Mouse (Mus musculus) mouse trophoblast stem cell (cell line): ENCODE results near the gene Slc46a3.

Experiments used
- in situ Hi-C, 2 experiments: fragments of 300-500 bp; cut with MseI, MboI; formaldehyde crosslinking; loops; 2 replicates in 1 of 2; 3 replicates in 1 of 2; pipeline ENCODE4 v1.15.1; 2025

Gene Slc46a3

DNA sequence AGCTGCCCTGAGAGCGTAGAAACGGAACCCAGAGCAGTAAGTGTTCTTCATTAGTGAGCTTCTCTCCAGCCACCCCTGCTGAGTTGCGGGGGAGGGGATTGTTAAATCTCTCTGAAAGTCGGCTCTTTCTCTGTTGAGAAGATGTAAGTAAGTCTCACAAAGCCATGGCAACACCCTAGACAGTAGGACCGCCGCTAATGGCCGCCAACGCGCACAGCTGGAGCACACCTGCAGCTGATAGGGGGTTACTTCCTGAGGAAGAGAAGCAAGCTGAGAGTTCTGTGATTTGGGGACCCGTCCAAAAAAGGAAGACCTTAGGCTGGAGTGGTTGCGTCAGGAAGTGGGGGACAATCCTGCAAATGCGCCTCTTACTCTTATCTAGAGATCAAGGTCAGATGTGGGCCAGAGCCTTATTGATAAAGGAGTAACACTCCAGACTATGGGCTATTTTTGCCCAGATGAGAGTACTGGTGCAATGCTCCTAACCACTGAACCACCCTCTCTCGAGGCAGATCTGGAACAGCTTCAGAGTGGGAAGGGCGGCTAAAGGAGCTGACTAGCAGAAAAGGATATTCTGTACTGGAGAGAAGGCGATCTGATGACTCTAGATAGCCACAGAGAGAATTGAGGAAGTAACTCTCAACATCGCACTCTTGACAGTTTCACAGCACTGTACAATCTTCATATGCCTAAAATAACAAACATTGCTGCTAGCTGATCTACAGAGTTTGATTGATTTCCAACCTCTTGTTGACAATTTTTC, 1.0 kb upstream of the Slc46a3 start:
- in situ Hi-C loops, result no loop called here

DNA sequence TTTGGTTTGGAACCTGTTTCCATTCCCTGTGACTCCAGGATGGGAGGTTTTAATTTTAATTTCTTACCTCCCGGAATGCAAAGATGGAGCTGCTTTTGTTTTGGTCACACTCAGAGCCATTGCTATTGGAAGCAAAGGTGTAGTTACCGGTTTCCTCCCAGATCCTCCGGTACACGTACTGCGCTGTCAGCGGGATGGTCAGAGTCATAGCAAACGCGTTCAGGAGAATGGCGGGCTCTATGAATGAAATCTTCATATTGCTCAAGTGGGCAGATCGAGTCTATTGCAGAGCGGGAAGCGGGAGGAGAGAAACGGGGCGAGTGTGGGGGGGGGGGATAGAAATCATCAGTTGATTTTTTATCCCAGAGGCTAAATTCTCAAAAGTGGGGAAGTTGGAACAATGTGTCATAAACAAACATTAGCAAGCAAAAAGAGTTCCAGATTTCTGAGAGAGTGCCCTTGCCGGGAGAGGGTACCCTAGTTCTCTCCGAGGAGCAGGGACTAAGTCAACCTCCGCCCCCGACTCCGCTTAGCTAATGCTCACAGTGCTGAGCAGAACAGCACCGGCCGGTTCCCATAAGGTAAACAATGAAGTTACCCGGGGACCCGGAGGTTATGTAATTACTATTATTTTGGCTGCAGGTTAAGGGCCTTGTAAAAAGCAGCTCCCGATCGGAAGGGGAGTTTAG, 705 bp downstream of the Slc46a3 start:
- in situ Hi-C loops, result no loop called here

DNA sequence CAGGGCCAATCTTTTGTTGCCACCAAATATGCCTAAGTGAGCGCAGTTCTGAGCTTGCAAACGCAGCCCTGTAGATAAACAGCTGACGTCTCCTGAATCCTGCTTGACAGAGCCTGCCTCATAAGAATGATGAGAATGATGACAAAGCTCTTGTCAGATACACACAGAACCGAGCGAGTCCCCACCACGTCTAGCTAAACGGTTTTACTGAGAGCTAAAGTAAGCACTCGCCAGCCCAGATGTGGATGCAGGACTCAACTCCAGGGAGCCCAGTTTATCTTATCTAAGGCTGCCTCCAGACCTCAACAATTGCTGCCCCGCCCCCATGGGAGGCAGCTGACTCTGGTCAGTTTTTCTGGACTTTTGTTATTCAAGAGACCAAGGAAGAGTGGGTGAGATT, 1.5 kb downstream of the Slc46a3 start:
- in situ Hi-C loops, result no loop called here

DNA sequence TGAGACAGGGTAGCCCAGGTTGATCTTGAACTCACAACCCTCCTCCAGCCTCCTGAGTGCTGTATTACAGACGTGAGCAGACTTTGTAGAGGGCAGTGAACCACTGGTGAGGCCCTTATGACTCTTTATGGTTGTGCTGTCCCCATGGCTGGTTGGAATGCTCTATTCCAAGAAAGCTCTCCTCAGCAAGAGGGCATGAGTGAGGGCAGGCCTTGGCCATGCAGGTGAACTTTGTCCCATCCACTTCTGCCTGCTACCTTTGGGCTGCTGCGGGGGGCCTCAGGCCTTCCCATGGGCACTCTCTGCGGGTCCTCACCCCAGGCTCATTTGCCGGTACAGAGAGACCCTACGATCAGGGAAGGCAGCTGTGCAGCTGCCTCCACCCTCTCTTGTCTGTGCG, 1.9 kb downstream of the Slc46a3 start:
- in situ Hi-C loops, result no loop called here

DNA sequence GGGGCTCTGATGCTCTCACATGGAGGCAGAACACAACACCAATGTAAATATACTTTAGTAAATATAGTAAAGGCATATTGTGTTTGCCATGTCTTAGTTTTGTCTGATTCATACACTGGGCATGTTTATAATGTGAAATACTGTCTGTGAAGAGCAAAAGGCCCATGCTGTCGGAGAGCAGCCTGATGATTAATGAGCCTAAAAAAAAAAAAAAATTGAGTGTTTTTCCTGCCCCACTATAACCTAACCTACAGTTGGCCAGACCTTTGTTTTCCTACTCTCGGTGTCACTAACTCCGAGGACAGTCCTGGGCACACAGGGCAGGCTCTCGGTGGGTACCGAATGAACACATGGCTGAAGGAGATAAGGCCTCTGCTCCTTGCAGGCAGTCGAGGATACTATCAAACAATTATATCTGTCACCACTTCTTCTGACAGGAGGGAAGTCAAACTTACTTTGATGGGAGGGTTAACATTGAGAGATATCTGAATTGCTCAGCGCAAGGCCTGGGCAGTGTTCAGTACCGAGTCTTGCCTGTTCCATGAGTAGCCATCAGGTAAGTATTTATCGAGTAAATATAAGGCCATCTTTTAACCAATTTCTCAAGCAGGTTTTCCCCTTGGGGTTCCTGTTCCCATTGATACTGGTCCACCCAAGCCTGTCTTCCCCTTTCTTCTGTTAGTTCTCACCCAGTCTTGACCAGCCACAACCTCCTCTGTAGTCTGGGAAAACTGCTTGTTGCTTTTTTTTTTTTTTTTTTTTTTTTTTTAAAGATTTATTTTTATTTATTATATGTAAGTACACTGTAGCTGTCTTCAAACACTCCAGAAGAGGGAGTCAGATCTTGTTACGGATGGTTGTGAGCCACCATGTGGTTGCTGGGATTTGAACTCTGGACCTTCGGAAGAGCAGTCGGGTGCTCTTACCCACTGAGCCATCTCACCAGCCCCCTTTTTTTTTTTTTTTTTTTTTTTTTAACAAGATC, 6.0 kb downstream of the Slc46a3 start:
- in situ Hi-C loops, result no loop called here

DNA sequence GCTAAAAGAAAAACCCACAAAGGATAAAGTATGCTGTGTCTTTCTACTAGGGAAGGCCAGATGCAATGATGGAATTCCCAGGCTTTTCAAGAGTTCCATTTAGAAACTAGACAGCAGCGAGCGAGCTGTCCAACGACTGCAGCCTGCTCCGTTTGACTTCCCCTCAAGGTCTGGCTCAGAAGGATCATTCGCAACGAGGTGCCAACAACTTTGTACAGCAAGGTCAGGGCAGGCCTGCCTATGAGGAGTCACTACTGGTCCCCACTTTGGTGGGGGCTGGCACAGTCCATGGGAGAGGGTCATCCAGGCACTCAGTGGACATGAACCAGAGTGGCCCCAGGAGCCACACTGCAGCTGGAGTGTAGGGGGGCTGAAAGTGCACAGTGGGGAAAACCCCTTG, 11.0 kb downstream of the Slc46a3 start:
- in situ Hi-C loops, result no loop called here

DNA sequence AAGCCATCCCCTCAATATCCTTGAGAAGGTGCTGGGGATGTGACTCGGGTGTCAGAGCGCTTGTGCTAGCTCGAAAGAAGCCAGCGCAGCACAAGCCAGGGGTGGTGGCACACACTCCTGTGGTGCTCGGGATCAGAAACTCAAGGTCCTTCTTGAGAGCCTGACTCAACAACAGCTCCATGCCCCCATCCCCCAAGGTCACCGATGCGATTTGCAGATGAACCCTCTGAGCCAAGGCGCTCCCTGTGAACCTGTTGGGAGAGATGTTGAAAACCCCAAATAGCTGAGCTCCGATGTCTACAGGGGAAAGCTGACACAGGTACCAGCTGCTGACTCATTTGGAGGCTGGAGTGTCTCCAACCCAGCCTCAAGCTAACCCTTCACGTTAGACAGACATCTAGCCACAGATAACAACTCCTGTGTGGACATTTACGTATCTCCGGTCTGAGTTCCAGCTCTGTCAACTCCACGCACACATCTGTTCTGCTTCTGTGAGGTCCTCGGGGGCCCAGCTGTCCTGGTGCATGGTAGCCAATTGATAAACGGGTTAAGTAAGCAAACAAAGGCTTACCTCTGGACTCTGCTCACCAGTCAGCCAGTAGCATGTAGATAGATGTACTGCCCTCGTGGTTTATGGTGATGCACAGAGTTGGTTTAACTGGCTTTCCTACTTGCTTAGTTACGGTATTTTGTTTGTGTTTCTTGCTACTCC, 14.5 kb downstream of the Slc46a3 start:
- in situ Hi-C loops, result no loop called here

DNA sequence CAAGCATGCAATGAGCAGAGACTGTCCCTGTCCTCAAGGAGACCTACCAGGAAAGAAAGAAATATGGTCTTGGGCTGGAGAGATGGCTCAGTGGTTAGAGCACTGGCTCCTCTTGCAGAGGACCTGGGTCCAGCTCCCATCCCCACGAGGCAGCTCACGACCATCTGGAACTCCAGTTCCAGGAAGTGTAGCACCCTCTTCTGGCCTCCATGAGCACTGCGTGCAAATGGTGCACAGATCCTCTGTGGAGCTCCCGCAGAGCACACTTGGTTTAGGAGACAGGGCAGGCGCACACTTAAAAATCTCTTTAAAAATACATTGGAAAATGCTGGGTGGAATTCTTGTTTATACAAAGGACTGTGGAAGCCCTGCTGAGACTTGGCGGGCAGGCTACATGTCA, 17.1 kb downstream of the Slc46a3 start:
- in situ Hi-C loops, result no loop called here

DNA sequence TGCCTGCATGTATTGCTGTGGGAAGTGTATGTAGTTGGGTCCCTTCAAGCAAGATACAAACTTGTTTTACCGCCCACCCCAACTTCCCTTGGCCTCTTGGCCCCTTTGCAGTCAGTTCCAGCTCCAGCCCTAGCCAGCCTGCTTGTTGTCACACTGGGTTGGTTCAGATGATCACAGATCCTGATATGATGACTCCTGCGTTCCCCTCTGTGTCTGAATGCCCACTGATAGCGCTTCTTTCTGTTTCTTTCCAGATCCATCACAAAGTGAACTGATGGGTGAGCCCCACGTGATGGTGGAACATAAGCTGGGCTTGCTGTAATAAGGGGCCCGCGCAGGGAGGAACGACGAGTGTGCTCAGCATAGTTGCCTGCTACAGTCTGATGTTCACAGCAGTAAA, 19.4 kb downstream of the Slc46a3 start:
- in situ Hi-C loops, result no loop called here

DNA sequence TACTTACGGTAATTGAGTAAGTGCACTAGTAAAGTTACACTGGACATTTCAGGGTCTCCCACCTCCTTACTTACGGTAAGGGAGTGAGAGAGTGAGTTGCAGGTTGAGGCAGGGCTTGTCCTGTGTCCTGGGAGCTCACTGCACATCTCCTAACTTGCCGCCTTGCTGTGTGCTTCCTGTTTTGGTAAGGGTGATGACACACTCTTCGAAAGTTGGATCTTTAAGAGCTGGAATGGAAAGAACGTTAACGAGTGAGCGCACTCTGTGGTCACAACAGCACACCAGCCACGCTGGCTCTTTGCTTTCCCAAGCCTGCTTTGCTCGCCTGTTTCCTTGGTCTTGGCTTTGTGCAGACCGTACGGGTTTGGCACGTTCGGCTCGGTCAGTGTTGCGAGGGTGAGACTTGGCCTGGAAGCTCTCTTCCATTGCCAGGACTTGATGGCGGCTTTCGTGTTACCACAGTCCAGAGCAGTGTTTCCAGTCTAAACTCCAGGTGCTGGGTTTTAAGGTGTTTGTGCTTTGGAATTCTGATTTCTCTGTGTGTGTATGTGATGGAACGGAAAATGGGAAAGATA, 20.0 kb downstream of the Slc46a3 start:
- in situ Hi-C loops, result no loop called here

DNA sequence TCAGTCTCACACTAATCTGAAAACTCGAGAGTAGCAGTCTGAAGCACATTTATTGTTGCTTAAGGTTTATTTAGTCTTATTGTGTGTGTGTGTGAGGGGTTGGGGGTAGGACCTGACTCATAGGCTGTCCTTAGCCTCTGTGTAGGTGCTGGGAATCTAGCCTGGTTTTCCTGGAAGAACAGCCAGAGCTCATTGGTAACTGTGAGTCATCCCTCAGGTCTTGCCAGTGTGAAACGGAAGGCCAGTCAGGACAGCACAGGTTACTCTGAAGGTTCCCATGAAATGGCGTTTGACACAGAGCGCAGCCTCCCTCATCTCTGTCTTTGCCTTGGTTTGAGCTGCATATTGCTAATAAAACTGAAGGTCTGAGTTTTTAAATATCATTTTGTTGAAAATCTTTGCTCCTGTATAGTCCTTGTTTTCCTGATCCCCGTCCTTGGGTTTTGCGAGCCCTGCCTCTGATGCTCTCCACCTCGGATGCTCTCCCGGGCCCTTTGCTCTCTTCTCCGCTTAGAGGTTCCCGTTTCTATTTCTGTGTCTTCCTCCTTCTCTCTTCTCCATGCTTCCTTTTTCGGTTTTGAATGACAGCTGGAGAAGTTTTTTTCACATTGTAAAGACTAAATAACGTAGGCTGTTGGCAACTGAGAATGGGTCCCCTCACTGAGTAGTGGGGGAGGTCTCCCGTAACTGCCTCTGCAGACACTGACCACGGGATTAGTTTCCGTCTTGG, 23.4 kb downstream of the Slc46a3 start:
- in situ Hi-C loops, result no loop called here

DNA sequence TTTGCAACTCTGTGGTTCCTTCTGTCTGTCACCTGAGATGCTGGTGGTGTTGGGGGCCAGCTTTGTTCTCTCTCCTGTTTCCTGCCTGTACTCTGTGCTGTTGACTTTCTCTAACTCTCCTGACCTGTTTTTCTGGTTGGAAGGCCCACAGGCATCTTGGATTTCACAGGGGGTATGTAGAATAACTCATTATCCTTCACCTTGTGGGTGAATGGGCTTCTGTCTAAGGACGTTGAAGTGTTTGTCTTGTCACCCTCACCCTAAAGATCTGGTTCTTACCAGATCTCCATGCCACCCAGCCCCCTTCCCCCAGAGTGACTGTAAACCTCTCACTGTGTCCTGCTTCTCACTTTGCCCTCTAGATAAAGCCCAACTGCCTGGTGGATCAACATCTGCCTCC, 24.3 kb downstream of the Slc46a3 start:
- in situ Hi-C loops, result no loop called here

DNA sequence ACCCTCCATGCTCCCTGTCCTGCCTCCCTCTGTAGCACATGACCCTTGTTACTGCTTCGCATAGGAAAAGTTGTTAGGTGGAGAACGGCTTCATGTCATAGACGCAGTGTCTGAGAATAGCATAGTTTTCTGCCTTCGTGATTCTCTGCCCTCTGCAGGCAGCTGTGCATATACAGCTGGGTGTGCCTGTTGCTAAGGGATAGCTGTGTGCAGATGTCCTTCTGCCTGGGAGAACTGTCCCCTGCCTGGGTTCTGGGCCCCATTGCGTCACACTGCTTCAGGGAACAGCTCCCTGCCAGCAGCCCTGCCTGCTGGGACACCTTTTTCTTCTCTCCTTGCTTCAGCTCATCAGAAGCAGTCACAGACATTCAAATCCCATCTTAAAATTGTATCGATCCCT, 25.0 kb downstream of the Slc46a3 start:
- in situ Hi-C loops, result no loop called here

DNA sequence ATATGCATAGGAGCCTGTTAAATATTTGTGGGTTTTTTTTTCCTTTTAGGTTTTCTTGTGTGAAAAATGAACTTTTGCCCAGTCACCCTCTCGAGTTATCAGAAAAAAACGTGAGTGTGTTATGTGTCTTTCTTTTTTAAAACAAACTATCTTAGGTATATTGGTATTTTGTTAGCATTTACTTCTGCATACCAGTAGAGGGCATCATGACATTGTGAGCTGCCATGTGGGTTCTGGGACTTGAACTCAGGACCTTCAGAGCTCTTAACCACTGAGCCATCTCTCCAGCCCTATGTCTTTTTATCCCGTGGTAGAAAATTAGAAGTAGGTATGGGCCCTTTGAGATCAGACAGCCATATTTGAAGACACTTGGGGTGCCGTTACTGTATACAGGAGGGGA, 25.9 kb downstream of the Slc46a3 start:
- in situ Hi-C loops, result no loop called here

DNA sequence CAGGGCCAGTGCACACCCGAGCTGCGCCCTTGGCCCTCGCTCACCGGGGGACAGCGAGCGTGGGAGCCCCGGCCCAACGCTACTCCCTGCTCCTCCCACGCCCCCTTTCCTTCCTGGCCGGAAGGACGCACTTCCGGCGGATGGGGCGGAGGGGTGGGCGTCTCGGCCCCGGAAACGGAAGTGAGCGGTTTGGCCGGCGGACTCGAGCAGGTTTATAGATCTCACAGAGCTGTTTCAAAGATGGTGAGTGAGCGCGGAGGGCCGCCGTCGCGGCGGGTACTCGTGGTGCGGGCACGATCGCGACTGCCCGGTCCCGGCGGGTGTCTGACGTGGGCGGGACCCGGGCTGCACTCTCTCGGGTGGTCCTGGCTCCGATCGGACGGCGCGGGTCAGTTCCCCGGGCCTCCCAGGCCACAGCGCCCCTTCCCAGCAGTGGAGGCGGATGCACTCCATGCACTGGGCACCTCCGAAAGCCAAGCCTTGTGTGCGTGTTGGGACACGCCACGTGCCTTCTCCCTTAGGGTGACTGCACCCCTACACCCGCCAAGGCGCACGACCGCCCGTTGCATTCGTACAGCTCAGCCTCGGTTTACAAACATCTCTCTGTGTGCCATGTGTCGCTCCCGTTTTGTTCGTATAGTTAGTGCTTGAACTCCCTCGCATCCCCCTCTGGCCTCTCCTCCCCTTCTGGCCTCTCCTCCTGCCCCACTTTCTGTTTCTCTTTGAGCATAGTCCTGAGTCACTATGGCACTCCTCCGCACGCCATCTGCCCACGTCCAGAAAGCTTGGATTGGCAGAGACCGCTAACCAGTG, 34.0 kb downstream of the Slc46a3 start, which contains the start of gene Pomp:
Gene Pomp, plus strand, starts transcription at position 13 of the 813 bp plus-strand sequence.
- in situ Hi-C loops, result no loop called here

DNA sequence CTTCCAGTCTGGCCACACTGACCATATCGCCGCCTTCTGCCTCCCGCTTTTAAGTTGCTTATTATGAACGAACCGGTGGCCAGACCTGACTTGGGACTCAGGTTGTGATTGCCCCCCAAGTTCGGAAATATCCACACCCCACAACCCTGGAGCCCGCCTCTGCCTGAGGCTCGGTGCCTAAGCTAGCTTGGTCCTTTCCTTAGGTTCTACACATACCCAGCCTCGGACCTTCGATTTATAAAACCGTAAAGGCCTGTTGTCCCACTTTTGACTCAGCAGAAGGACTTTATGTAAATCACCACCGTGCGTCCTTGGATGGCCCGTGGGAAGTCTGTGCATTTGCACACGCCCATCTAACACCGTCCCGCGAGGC, 34.6 kb downstream of the Slc46a3 start:
- in situ Hi-C loops, result no loop called here

DNA sequence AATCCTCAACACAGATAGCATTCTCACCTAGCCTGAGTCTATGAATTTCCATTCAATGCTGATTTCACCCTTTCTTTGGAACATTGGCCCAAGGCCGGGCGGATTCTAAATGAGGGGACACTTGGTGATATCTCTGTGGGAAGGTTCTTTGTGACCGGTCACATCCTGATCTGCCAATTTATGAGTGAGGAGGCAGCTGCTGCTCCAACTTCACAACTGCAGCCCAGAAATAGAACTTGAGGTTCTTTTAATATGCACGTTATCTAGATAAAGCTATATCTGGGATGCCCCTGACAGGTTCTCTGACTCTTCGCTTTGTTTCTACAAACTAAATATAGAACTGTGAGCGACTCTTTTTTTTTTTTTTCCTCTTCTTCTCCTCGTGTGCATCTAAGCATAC, 44.4 kb downstream of the Slc46a3 start:
- in situ Hi-C loops, result no loop called here

DNA sequence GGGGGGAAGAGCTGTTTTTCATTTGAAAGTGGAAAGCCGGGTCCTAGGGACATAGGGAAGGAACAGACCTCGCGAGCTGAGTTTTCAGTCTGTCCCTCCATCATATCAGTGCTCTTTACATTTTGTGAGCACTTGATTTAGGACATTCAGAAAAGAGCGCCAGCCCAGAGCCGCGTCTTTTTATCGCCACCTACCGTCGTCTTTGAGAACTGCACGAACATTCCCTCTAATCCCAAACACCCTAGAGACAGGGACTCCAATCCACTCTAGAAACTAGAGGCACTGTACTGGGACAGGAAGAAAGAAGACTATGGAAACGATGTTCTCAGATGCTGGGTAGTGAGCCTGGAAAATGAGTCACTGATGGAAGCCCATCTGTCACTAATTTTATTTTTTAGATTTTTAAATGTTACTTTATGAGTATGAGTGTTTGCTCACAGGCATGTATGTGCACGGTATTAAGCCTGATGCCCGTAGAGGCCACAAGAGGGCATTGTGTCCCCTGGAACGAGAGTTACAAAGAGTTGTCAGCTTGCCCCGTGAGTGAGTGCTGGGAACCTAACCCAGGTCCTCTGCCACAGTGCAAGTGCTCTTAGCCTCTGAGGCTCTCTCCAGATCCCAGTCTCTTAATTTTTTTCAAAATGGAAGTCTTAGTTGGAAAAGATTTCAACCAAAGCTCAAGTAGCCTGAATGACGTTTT, 46.3 kb downstream of the Slc46a3 start:
- in situ Hi-C loops, result no loop called here

DNA sequence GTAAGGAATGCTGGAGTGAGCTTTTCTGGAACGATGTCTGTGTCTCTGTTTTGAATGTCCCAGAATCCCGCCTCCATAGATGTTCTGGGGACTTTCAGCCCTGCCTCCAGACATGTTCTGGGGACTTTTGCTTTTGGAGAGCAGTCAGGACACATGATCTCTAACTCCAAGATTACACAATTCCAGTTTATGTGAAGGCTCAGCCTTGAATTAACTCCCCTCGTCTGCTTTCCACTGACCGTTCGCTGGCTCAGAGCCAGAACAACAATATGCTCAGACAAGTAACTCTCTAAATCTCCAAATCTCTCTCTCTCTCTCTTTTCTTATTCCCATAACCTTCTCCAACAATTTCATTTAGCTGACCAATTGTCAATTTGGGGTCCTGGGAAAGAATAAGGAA, 47.3 kb downstream of the Slc46a3 start:
- in situ Hi-C loops, result no loop called here
